Mouse (Mus musculus) cerebellum, adult 2 months (tissue): ENCODE data around the gene Ptpa.

Experiments used
- CTCF ChIP-seq: fragments of 200-500 bp; IDR thresholded peaks from 2 replicates; pipeline ENCODE4 v1.5.1; 2011; ENCODE audit warnings: low read depth, mild to moderate bottlenecking, control low read depth, low read length, moderate library complexity, borderline replicate concordance; ENCODE audit not compliant: insufficient read depth
- POLR2A ChIP-seq: fragments of 200-500 bp; IDR thresholded peaks from 2 replicates; pipeline ENCODE4 v1.6.1; 2011; ENCODE audit warnings: low read length, control low read depth, borderline replicate concordance; ENCODE audit not compliant: insufficient read depth

- TF ChIP-seq CTCF, result no peak
- TF ChIP-seq POLR2A, result no peak
Measured at GRCm38 (mm10) chr2:30474039-30474438, 58.2 kb downstream of the Ptpa start, which contains the start of gene Ier5l.
